Mouse (Mus musculus) ovary, postnatal 10 days (tissue): ENCODE data around the gene Gm13040.
"Not testable (repeated sequence)": the region's sequence is repeated elsewhere in the genome, so short reads cannot be mapped to it uniquely, and the experiment has no call there.

ENCODE experiments used
- DNase-seq: peaks from one replicate; pipeline ENCODE4 v3.0.0; 2022; ENCODE audit warnings: low spot score

Gm13040 gene

DNA sequence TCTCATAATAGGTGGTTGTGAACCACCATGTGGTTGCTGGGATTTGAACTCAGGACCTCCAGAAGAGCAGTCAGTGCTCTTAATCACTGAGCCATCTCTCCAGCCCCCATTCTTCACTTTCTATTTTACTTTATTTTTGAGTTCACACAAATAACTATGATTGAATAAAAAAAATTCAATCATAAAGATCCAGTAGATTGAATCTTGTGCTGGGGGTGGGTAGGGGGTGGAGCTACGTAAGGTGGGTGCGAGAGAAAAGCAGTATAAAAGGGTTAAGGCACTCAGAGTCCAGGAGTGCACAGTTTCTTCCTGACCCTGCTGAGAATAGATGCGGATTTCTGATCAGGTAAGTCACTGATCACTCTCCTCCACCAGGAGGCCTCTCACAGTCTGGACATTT lies at the start of gene Gm13040:
Gm13040 (plus strand) TSS at position 301 of the 400 bp plus-strand sequence.
- DNase-seq = not testable (repeated sequence)

DNA sequence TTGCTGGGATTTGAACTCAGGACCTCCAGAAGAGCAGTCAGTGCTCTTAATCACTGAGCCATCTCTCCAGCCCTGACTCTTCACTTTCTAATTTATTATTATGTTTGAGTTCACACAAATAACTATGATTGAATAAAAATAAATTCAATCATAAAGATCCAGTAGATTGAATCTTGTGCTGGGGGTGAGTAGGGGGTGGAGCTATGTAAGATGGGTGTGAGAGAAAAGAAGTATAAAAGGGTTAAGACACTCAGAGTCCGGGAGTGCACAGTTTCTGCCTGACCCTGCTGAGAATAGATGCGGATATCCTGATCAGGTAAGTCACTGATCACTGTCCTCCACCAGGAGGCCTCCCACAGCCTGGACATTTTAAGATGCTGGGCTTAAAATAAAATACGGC lies 24.7 kb upstream of the Gm13040 start, which contains the start of gene Gm13043:
Gm13043 (plus strand) TSS at position 301 of the 400 bp plus-strand sequence.
- no peak for DNase-seq

DNA sequence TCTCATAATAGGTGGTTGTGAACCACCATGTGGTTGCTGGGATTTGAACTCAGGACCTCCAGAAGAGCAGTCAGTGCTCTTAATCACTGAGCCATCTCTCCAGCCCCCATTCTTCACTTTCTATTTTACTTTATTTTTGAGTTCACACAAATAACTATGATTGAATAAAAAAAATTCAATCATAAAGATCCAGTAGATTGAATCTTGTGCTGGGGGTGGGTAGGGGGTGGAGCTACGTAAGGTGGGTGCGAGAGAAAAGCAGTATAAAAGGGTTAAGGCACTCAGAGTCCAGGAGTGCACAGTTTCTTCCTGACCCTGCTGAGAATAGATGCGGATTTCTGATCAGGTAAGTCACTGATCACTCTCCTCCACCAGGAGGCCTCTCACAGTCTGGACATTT lies 15.6 kb downstream of the Gm13040 start, which contains the start of the genes BC080695 and Gm13057:
BC080695 (plus strand) TSS at position 301 of the 400 bp plus-strand sequence.
Gm13057 (plus strand) TSS at position 310 of the 400 bp plus-strand sequence.
- DNase-seq = not testable (repeated sequence)
